Mouse (Mus musculus) adrenal gland, postnatal 25 days (tissue): ENCODE data around the gene Soga1. TPM values are rescaled to one million over a fixed set of nuclear protein-coding genes. Genes with fewer than 3 reads are reported as not detected.

Experiments used
- DNase-seq: peaks from one replicate; pipeline ENCODE4 v3.0.0; 2021; ENCODE audit warnings: mixed read lengths
- total RNA-seq: library from RNA; stranded (reverse); gene quantifications from 2 replicates; pipeline ENCODE4 v1.2.3, GENCODE M21; 2021

Soga1 gene
- total RNA-seq, 1 experiment from 2014 or later = 49.1 TPM

DNA sequence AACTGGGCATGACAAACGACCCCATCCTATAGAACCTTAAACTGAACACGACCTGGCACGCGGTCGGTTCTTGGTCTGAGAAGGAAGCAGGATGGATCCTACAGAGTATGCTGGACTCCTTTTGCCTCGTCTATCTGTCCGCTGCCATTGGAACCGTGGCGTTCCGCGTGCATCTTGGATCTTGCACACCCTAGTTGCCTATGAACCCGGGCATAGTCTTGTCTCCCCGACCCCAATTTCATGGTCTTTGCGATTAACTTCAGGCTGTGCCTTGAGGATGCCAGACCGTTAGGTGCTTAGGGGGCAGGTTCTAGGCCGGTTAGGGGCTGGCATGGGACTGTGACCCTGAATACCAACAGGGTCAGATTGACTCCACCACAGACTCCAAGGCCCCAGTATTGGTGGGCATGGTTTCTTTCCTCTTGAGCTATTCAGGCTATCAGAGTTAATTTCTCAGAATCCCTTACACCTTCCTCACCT lies 687 bp upstream of the Soga1 start:
- DNase-seq = no peak

DNA sequence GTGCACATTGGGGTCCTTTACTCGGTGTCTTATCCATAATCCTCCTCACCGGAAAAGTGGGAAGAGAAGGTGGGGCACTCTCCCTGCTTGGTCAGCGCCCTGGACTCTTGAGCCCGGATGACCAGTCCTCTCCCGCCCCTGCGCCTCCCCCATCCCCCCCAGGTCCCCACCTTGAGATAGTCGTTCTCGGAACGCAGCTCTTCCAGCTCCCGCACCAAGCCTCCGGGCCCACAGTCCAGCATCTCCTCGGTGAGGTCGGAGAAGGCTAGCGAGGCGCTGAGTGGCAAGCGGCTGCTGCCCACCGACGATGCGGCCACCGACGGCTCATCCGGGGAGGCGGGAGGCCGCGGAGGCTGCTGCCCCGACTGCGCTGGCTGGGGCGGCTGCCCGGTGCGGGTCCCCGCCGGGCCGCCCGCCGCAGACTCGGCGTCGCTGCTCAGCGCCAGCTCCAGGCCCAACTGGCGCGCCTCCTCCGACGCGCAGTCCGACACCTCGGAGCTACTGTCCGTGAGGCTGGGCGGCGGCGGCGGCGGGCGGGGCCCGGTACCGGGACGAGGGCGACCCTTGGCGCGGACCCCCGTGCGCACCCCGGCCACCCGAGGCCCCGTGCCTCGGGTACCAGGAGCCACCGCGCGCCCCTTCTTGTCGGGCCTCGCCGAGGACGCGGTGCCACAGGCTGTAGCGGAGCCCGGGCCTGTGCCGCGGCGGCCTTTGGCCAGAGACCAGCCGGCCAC lies 828 bp downstream of the Soga1 start:
- peak; percentile 53 for DNase-seq

- peak; percentile 88 for DNase-seq
These were observed 1.4 kb downstream of the Soga1 start for GRCm38 (mm10) chr2:157077641-157078058.

DNA sequence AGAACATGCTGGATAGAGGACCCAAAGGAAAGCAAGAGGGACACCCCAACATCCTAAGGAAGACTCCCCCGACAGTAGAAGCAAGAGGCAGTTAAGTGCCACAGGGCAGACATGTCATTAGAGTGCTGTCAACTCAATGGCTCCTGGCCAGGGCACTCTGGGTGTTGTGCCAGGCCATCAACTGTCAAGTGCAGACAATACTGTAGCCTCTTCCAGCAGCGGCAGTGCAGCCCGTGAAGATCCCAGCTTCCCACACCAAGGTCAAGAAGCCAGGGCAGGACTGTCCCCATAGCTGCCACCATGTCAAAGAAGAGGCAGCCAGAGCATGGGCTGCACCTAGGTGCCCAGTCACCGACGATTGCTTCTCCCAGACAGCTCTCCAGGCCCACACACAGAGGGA lies 1.9 kb downstream of the Soga1 start:
- DNase-seq = peak; percentile 79

- no peak for DNase-seq
These were observed 2.5 kb downstream of the Soga1 start for GRCm38 (mm10) chr2:157076585-157076984.

DNA sequence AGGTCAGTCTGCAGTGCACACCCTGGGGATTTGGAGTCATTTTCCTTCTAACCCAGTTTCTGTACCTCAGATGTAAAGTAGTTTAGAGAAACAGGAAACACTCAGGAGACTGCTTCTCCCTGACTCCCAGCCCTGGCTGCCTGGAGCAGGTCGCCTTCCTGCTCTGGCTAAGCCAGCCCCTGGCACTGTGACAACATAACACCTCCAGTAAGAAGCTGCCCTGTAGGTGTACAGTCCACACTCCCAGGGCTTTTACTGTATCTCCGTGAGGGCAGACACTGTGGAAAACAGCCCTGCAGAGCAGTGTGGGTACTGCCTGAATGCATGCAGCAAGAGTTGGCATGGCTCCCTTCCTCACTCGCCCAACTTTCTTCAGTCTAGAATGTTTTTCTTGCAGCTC lies 3.4 kb downstream of the Soga1 start:
- DNase-seq = peak; percentile 32

- DNase-seq = no peak
These were observed 3.8 kb downstream of the Soga1 start for GRCm38 (mm10) chr2:157075226-157075625.

GRCm38 (mm10) chr2:157074772-157075171 lies 4.3 kb downstream of the Soga1 start:
- DNase-seq = no peak

- DNase-seq = peak; percentile 83
These were observed 4.8 kb downstream of the Soga1 start for GRCm38 (mm10) chr2:157074186-157074724.

- DNase-seq = no peak
These were observed 5.5 kb downstream of the Soga1 start for GRCm38 (mm10) chr2:157073378-157074052.

- no peak for DNase-seq
These were observed 6.6 kb downstream of the Soga1 start for GRCm38 (mm10) chr2:157072316-157072990.

- peak; percentile 85 for DNase-seq
These were observed 7.5 kb downstream of the Soga1 start for GRCm38 (mm10) chr2:157071556-157071955.

- DNase-seq = peak; percentile 54
These were observed 8.7 kb downstream of the Soga1 start for GRCm38 (mm10) chr2:157070365-157070764.

GRCm38 (mm10) chr2:157069755-157070315 lies 9.2 kb downstream of the Soga1 start:
- DNase-seq = no peak

DNA sequence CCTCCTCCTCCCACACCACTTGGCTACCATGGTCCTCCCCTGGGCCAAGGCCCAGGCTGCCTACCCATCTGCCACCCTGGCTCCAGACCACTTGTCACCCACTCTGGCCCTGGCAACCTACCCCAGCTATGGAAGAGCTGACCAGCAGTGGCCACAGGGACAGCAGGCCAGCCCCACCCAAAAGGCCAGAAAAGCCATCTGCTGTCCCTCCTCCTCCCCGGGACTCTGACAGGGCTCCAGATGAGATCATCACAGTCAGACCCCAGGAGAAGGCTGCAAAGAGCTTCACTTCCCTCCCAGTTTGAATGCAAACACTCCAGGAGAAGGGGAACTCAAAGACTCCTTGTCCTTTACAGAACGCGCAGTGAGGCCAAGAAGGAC lies 9.7 kb downstream of the Soga1 start:
- DNase-seq = no peak

- no peak for DNase-seq
These were observed 10.2 kb downstream of the Soga1 start for GRCm38 (mm10) chr2:157068701-157069354.

- no peak for DNase-seq
These were observed 12.2 kb downstream of the Soga1 start for GRCm38 (mm10) chr2:157066731-157067430.

DNA sequence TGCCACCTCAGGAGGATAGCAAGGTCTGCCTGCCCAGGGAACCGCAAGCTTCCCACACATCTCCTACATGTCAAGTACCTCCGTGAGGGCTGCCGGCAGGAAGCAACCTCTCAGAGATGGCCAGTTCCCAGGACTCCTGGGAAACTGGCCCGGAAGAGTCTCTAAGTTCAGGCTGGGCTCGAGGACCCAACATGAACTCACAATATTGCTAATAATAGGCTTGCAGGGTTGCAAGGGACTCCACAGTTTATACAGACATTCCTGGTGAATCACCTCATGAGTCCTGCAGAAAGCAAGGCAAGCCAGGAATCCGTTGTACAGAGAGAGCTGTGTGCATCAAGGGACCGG lies 13.2 kb downstream of the Soga1 start:
- DNase-seq = no peak

DNA sequence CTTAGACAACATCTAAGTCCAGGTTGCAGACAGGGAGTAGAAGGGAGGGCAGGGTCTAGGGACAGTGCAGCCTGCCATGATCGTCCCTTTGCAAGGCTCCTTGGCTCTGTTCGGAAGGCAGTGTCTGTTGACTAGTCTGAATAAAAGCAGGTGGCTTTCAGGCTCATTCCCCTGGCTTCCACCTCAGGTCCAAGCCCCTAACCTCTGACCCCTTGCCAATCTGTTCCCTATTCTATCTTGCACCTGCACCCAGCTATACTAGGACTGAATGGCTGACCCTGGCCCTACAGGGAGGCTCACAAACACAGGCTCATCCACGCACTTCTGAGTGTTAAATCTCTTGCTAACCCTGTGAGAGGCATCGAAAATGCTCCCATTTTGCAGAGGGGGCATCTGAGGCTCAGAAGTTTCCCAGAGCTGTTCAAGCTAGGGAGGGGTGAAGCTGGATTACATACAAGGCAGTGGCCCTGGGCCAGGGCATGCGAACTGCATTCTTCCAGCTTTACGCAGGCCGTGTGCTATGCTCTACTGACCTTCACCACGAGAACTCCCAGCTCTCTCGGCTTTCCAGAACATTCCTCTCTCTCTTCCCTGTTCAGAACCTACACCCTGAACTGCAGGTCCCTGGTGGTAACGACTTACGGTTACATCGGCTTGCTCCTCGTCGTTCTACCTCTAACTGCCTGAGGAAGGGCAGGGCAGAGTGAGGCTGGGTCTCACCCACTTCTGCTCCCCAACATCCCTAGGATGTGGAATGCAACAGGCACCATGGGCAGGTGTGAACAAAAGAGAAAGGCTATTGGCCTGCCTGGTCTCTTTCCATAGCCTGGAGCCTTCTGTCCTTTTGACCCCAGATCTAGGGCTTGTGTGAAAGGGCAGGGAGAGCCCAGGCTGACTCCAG lies 13.8 kb downstream of the Soga1 start:
- peak; percentile 66 for DNase-seq

GRCm38 (mm10) chr2:157064136-157064535 lies 14.9 kb downstream of the Soga1 start:
- no peak for DNase-seq
